Mouse (Mus musculus) spleen, adult 2 months (tissue): ENCODE results near the gene Ism1. TPM values are rescaled to one million over a fixed set of nuclear protein-coding genes. Genes with fewer than 3 reads are reported as not detected.

Experiments
- DNase-seq, 2 experiments: peaks; one replicate each; pipeline versions ENCODE4 v3.0.0 to v3.0.0-alpha.2; 2012 to 2021; ENCODE audit warnings: low spot score in 2 of 2, low read depth in 1 of 2
- H3K27ac ChIP-seq: fragments of 200-500 bp; 2 replicates; pipeline ENCODE4 v1.5.1; 2012; ENCODE audit warnings: low read length, inconsistent platforms; ENCODE audit not compliant: insufficient read depth
- H3K27me3 ChIP-seq: fragments of 200-500 bp; 2 replicates; pipeline ENCODE4 v1.6.1; 2012; ENCODE audit warnings: mild to moderate bottlenecking, moderate library complexity, low read length, inconsistent platforms; ENCODE audit not compliant: control insufficient read depth, insufficient read depth
- H3K36me3 ChIP-seq: fragments of 200-500 bp; 2 replicates; pipeline ENCODE4 v1.6.1; 2012; ENCODE audit warnings: mild to moderate bottlenecking, low read length, inconsistent platforms; ENCODE audit not compliant: control insufficient read depth, insufficient read depth
- H3K4me1 ChIP-seq: fragments of 200-500 bp; 2 replicates; pipeline ENCODE4 v1.6.1; 2011; ENCODE audit warnings: inconsistent platforms; ENCODE audit not compliant: control insufficient read depth, insufficient read depth, insufficient read length
- H3K4me3 ChIP-seq: fragments of 200-500 bp; 2 replicates; pipeline ENCODE4 v1.5.1; 2011; ENCODE audit warnings: mild to moderate bottlenecking, inconsistent platforms; ENCODE audit not compliant: insufficient read depth, insufficient read length; ENCODE audit errors: extremely low read depth
- CTCF ChIP-seq: fragments of 200-500 bp; IDR thresholded peaks from 2 replicates; pipeline ENCODE4 v1.5.1; 2011; ENCODE audit warnings: mild to moderate bottlenecking, inconsistent platforms; ENCODE audit not compliant: insufficient read depth, insufficient read length, insufficient replicate concordance; ENCODE audit errors: extremely low read depth
- POLR2A ChIP-seq: fragments of 200-500 bp; IDR thresholded peaks from 2 replicates; pipeline ENCODE4 v1.6.1; 2011; ENCODE audit warnings: low read depth, low read length, inconsistent platforms
- WGBS: fragments of 180-500 bp; shearing (Covaris S2); methylation state at CpG from one replicate; pipeline ENCODE4 v1.1.7; 2018; 5-methylcytosine and 5-hydroxymethylcytosine counted together
- polyA plus RNA-seq: library from polyadenylated mRNA; depleted of rRNA; stranded (reverse); fragments of >200 nt; gene quantifications from 2 replicates; pipeline ENCODE4 v1.2.3, GENCODE M21; 2012; rRNA removed

Ism1 gene
- 0.16 and 0.28 TPM in 2 replicates for polyA plus RNA-seq

- 2% methylated on average over 35 of the region's 39 CpGs for WGBS
- Histone ChIP-seq H3K27ac (no peak within 1 kb of the TSS), H3K4me1 (peaks cover 4% of the 10 kb centered on the region; the same call in 1 of the 2 replicates), H3K36me3 (no peaks in the 10 kb centered on the region), H3K27me3 (peaks cover 12% of the 10 kb centered on the region), H3K4me3 (peak within 1 kb of the TSS; percentile 27; the same call in 1 of the 2 replicates)
- TF ChIP-seq POLR2A, result no peak
- DNase-seq, result peak in 1 of 2 experiments; percentile 3
Measured at GRCm38 (mm10) chr2:139677809-139678274, at the start of gene Ism1. Ism1 (plus strand) TSS chr2:139678178.

- 35% methylated on average over 4 of the region's 4 CpGs for WGBS
- H3K36me3 ChIP-seq, result no peaks in the 10 kb centered on the region
- DNase-seq, result no peak
- TF ChIP-seq POLR2A (no peak), CTCF (no peak)
- no peaks in the 10 kb centered on the region for H3K4me1 ChIP-seq
- no peak overlapping the region for H3K27ac ChIP-seq
- no peak overlapping the region for H3K4me3 ChIP-seq
- no peaks in the 10 kb centered on the region for H3K27me3 ChIP-seq
Measured at GRCm38 (mm10) chr2:139628731-139629130, 49.2 kb upstream of the Ism1 start.

GRCm38 (mm10) chr2:139629653-139630052 is 48.3 kb upstream of the Ism1 start:
- Histone ChIP-seq H3K27ac (no peak overlapping the region), H3K36me3 (no peaks in the 10 kb centered on the region), H3K4me3 (no peak overlapping the region), H3K4me1 (no peaks in the 10 kb centered on the region), H3K27me3 (no peaks in the 10 kb centered on the region)
- no peak for DNase-seq
- WGBS, result 87% methylated on average over 3 of the region's 3 CpGs
- TF ChIP-seq POLR2A, result no peak
- no peak for TF ChIP-seq CTCF

- H3K27ac ChIP-seq, result no peak overlapping the region
- H3K4me3 ChIP-seq, result no peak overlapping the region
- WGBS, result 80% methylated on average over 4 of the region's 4 CpGs
- H3K4me1 ChIP-seq, result no peaks in the 10 kb centered on the region
- no peak for TF ChIP-seq CTCF
- no peaks in the 10 kb centered on the region for H3K36me3 ChIP-seq
- DNase-seq, result no peak
- no peaks in the 10 kb centered on the region for H3K27me3 ChIP-seq
Measured at GRCm38 (mm10) chr2:139634506-139634905, 43.5 kb upstream of the Ism1 start.

GRCm38 (mm10) chr2:139637861-139638260 is 40.1 kb upstream of the Ism1 start:
- Histone ChIP-seq H3K4me3 (no peak overlapping the region), H3K27me3 (no peaks in the 10 kb centered on the region), H3K36me3 (no peaks in the 10 kb centered on the region), H3K4me1 (no peaks in the 10 kb centered on the region), H3K27ac (no peak overlapping the region)
- TF ChIP-seq POLR2A, result no peak
- no peak for TF ChIP-seq CTCF
- WGBS, result 67% methylated on average over 2 of the region's 2 CpGs
- no peak for DNase-seq

GRCm38 (mm10) chr2:139641757-139642385 is 36.1 kb upstream of the Ism1 start:
- no peak for DNase-seq
- no peak overlapping the region for H3K27ac ChIP-seq
- H3K4me1 ChIP-seq, result no peaks in the 10 kb centered on the region
- no peaks in the 10 kb centered on the region for H3K36me3 ChIP-seq
- TF ChIP-seq POLR2A (no peak), CTCF (no peak)
- H3K4me3 ChIP-seq, result no peak overlapping the region
- H3K27me3 ChIP-seq, result no peaks in the 10 kb centered on the region
- 72% methylated on average over 7 of the region's 7 CpGs for WGBS

GRCm38 (mm10) chr2:139649518-139649917 is 28.5 kb upstream of the Ism1 start:
- no peak for DNase-seq
- no peak overlapping the region for H3K4me3 ChIP-seq
- no peak for TF ChIP-seq CTCF
- no peak for TF ChIP-seq POLR2A
- H3K27me3 ChIP-seq, result no peaks in the 10 kb centered on the region
- no peaks in the 10 kb centered on the region for H3K36me3 ChIP-seq
- no peak overlapping the region for H3K27ac ChIP-seq
- H3K4me1 ChIP-seq, result no peaks in the 10 kb centered on the region
- WGBS, result 91% methylated on average over 3 of the region's 3 CpGs
